Mouse (Mus musculus): Measurements from ENCODE around the gene Glp2r. TPM values are rescaled to one million over a fixed set of nuclear protein-coding genes. Genes with fewer than 3 reads are reported as not detected.

The Glp2r gene
- total RNA-seq, 4 experiments from 2014 or later: 1.7 to 2.2 (median 1.8) TPM

GRCm38 (mm10) chr11:67636905-67637586 lies 133.9 kb downstream of the Glp2r start:
- no peak for DNase-seq (ENCODE audit: low spot score in 2 of 2)

GRCm38 (mm10) chr11:67636201-67636600 lies 134.8 kb downstream of the Glp2r start:
- DNase-seq (ENCODE audit: low spot score in 2 of 2): no peak

- DNase-seq (ENCODE audit: low spot score in 2 of 2): no peak
These were observed 137.2 kb downstream of the Glp2r start for GRCm38 (mm10) chr11:67633620-67634229.

- no peak for DNase-seq (ENCODE audit: low spot score in 2 of 2)
These were observed 138.0 kb downstream of the Glp2r start for GRCm38 (mm10) chr11:67632906-67633305.

- no peak for DNase-seq (ENCODE audit: low spot score in 2 of 2)
These were observed 142.4 kb downstream of the Glp2r start for GRCm38 (mm10) chr11:67628522-67628921.

GRCm38 (mm10) chr11:67627179-67627578 lies 143.8 kb downstream of the Glp2r start:
- no peak for DNase-seq (ENCODE audit: low spot score in 2 of 2)

GRCm38 (mm10) chr11:67622340-67622739 lies 148.6 kb downstream of the Glp2r start:
- no peak for DNase-seq (ENCODE audit: low spot score in 2 of 2)

- no peak for DNase-seq (ENCODE audit: low spot score in 2 of 2)
These were observed 154.3 kb downstream of the Glp2r start for GRCm38 (mm10) chr11:67616557-67617239.

- DNase-seq (ENCODE audit: low spot score in 2 of 2): no peak
These were observed 158.7 kb downstream of the Glp2r start for GRCm38 (mm10) chr11:67612158-67612839.

Other genes starting within 250 kb of the Glp2r start
- 1 to 10 TPM; 1.3 to 2.5 (median 1.6) TPM for gene Rcvrn, start 75.8 kb downstream of the Glp2r start, total RNA-seq (2022)
- not detected for gene Gsg1l2, start 3.5 kb upstream of the Glp2r start, total RNA-seq (2022)
- not detected for gene Dhrs7c, start 27.0 kb upstream of the Glp2r start, total RNA-seq (2022)
- 1 to 10 TPM in 3 of 4 experiments, under 1 TPM in 1; 0.74 to 1.4 (median 1.0) TPM for gene Usp43, start 151.0 kb upstream of the Glp2r start, total RNA-seq (2022)
- 1 to 10 TPM in 3 of 4 experiments, under 1 TPM in 1; 0.68 to 2.1 (median 1.3) TPM for gene Cfap52, start 194.5 kb upstream of the Glp2r start, total RNA-seq (2022)
- 10 to 100 TPM; 30.2 to 39.8 (median 35.9) TPM for gene Stx8, start 195.0 kb upstream of the Glp2r start, total RNA-seq (2022)